9 mouse cellular contexts compared by ENCODE assay signal in the genomic region with DNA sequence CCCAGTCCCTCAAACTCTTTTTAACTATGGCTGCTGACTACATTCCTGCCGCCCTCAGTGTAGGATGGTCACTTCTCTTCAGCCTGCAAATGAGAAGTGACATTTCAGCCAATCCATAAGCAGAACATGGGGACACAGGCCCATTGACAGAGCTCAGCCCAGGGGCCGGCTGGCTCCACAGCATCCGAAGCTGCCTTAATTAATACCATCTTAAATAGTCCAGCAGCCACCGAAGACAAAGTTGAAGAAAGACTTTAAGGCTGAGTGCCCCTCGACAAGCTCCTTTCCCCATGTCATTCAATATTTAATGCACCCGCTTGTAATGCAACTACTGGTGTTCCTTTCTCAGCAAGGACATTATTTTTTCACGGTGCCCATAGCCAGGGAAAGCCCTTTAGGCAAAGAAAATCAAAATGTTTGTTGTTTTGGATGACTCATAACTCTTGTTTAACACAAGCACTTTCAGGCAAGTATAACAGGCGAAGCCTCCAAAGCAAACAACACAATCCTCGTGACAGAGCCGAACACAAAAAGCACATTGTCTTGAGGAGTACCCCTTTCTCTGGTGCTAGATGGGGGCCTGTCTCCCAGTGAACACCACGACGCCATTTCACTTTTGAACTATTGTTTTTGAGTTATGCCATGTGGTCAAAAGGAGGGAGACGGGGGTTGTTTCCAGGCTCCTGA. TPM values are rescaled to one million over a fixed set of nuclear protein-coding genes. Genes with fewer than 3 reads are reported as not detected.
DNase-seq lines count a peak whose midpoint lies in the region; ATAC-seq and TF ChIP-seq lines count a peak whose summit lies in the region.
"Had no signal": no experiment of that assay in that cellular context is flagged by ENCODE, and none has a peak within 500 bp of the region (broad histone marks: within the 10 kb centered on the region; RNA-seq: fewer than 3 reads in every experiment).

No protein-coding gene starts in this region.

- peaks cover 70% of the 10 kb centered on the region for H3K27me3 ChIP-seq in intestine, embryonic 16.5 days (replicated peaks; ENCODE audit: control insufficient read depth, insufficient read depth, low read length)
- peaks cover 83% of the 10 kb centered on the region for H3K27me3 ChIP-seq in intestine, postnatal 0 days (replicated peaks; ENCODE audit: control insufficient read depth, insufficient read depth, low read length)
- peaks cover 77% of the 10 kb centered on the region for H3K27me3 ChIP-seq in midbrain, embryonic 14.5 days (ENCODE audit: control insufficient read depth, insufficient read depth, low read length)

- peak overlapping the region; percentile 32 for H3K4me3 ChIP-seq in intestine, embryonic 16.5 days (ENCODE audit: low read length)
- no peak overlapping the region for H3K4me3 ChIP-seq in intestine, postnatal 0 days (ENCODE audit: low read depth, low read length)
- H3K4me3 ChIP-seq in midbrain, embryonic 14.5 days (replicated peaks; ENCODE audit: low read depth, low read length) = no peak overlapping the region

- no peak for TF ChIP-seq CTCF in intestine, postnatal 0 days (IDR thresholded peaks at IDR 0.05; ENCODE audit: low read depth)

- peak; percentile 75 for DNase-seq in embryo, embryonic 11 days
- peak; percentile 46 for DNase-seq in forelimb bud, embryonic 11.5 days (ENCODE audit: low read depth, low spot score)
- DNase-seq in midbrain, embryonic 14.5 days = peak; percentile 52
- no peak for DNase-seq in thymus, postnatal 0 days (ENCODE audit: low spot score)
- no peak for DNase-seq in thymus, postnatal 25 days
- no peak for DNase-seq in testis, postnatal 14 days (ENCODE audit: low spot score)
- DNase-seq: gastrocnemius, postnatal 25 days had no signal

- no peak for ATAC-seq in intestine, embryonic 16.5 days
- no peak for ATAC-seq in intestine, postnatal 0 days
- ATAC-seq in midbrain, embryonic 14.5 days (ENCODE audit: low FRiP score, low TSS enrichment) = peak; percentile 24; the same call in 1 of the 2 replicates

- H3K27ac ChIP-seq in intestine, embryonic 16.5 days (ENCODE audit: low read length) = no peak overlapping the region
- H3K27ac ChIP-seq in intestine, postnatal 0 days (ENCODE audit: low read depth, low read length) = no peak overlapping the region
- H3K27ac ChIP-seq in midbrain, embryonic 14.5 days (replicated peaks; ENCODE audit: low read depth, low read length) = peak overlapping the region; percentile 52

- H3K4me2 ChIP-seq in intestine, embryonic 16.5 days (ENCODE audit: low read depth, low read length) = peak overlapping the region; percentile 41; the same call in 1 of the 2 replicates
- no peak overlapping the region for H3K4me2 ChIP-seq in intestine, postnatal 0 days (replicated peaks; ENCODE audit: low read depth)
- peak overlapping the region; percentile 40 for H3K4me2 ChIP-seq in midbrain, embryonic 14.5 days (ENCODE audit: low read length)

- H3K9me3 ChIP-seq in intestine, embryonic 16.5 days (ENCODE audit: control insufficient read depth, low read length) = no peaks in the 10 kb centered on the region
- H3K9me3 ChIP-seq in intestine, postnatal 0 days (ENCODE audit: control insufficient read depth) = no peaks in the 10 kb centered on the region
- no peaks in the 10 kb centered on the region for H3K9me3 ChIP-seq in midbrain, embryonic 14.5 days (ENCODE audit: control insufficient read depth, low read length)

- no peaks in the 10 kb centered on the region for H3K36me3 ChIP-seq in intestine, embryonic 16.5 days (ENCODE audit: control insufficient read depth, insufficient read depth, low read length)
- H3K36me3 ChIP-seq in intestine, postnatal 0 days (ENCODE audit: control insufficient read depth, insufficient read depth) = no peaks in the 10 kb centered on the region
- H3K36me3 ChIP-seq in midbrain, embryonic 14.5 days (ENCODE audit: control insufficient read depth, insufficient read depth, low read length) = no peaks in the 10 kb centered on the region

- peaks cover 5% of the 10 kb centered on the region; the same call in 1 of the 2 replicates for H3K4me1 ChIP-seq in intestine, embryonic 16.5 days (ENCODE audit: control insufficient read depth, insufficient read depth, low read length)
- H3K4me1 ChIP-seq in intestine, postnatal 0 days (replicated peaks; ENCODE audit: control insufficient read depth, insufficient read depth, low read length) = no peaks in the 10 kb centered on the region
- H3K4me1 ChIP-seq in midbrain, embryonic 14.5 days (ENCODE audit: control insufficient read depth, insufficient read depth, low read length) = peaks cover 26% of the 10 kb centered on the region; the same call in 1 of the 2 replicates

- WGBS in intestine, embryonic 16.5 days = 42% methylated on average over 13 of the region's 13 CpGs
- 50% methylated on average over 13 of the region's 13 CpGs for WGBS in intestine, postnatal 0 days
- 3% methylated on average over 13 of the region's 13 CpGs for WGBS in midbrain, embryonic 14.5 days

- H3K9ac ChIP-seq in intestine, embryonic 16.5 days (ENCODE audit: low read depth, low read length) = no peak overlapping the region
- H3K9ac ChIP-seq in intestine, postnatal 0 days (ENCODE audit: low read depth, low read length) = no peak overlapping the region
- no peak overlapping the region for H3K9ac ChIP-seq in midbrain, embryonic 14.5 days (replicated peaks; ENCODE audit: low read length)

RNA-seq across cellular contexts. Expression of a gene that starts 1.9 kb away (rescaled TPM):
- polyA plus RNA-seq in intestine, embryonic 16.5 days (2015; fragmentation: Nextera tagmentation; extraction: Ambion mirVana) = not detected in 2 replicates
- not detected in 2 replicates for polyA plus RNA-seq in intestine, postnatal 0 days (2015; fragmentation: Nextera tagmentation; extraction: Ambion mirVana)
- 0.70 and 0.75 TPM in 2 replicates for polyA plus RNA-seq in midbrain, embryonic 14.5 days (2014; fragmentation: Nextera tagmentation; extraction: Ambion mirVana)
- not detected in 2 replicates for polyA plus RNA-seq in thymus, postnatal 0 days (2015; fragmentation: Nextera tagmentation; extraction: Ambion mirVana)

RNA-seq across cellular contexts. Expression of a gene that starts 12.6 kb away (rescaled TPM):
- not detected in 2 replicates for polyA plus RNA-seq in intestine, embryonic 16.5 days (2015; fragmentation: Nextera tagmentation; extraction: Ambion mirVana)
- polyA plus RNA-seq in intestine, postnatal 0 days (2015; fragmentation: Nextera tagmentation; extraction: Ambion mirVana) = not detected in 2 replicates
- 9.9 and 14.9 TPM in 2 replicates for polyA plus RNA-seq in midbrain, embryonic 14.5 days (2014; fragmentation: Nextera tagmentation; extraction: Ambion mirVana)
- polyA plus RNA-seq in thymus, postnatal 0 days (2015; fragmentation: Nextera tagmentation; extraction: Ambion mirVana) = not detected in 2 replicates

RNA-seq across cellular contexts. Expression of a gene that starts 22.4 kb away (rescaled TPM):
- not detected in 2 replicates for polyA plus RNA-seq in intestine, embryonic 16.5 days (2015; fragmentation: Nextera tagmentation; extraction: Ambion mirVana)
- polyA plus RNA-seq in intestine, postnatal 0 days (2015; fragmentation: Nextera tagmentation; extraction: Ambion mirVana) = not detected in 2 replicates
- polyA plus RNA-seq in midbrain, embryonic 14.5 days (2014; fragmentation: Nextera tagmentation; extraction: Ambion mirVana) = 10.3 and 10.8 TPM in 2 replicates
- polyA plus RNA-seq in thymus, postnatal 0 days (2015; fragmentation: Nextera tagmentation; extraction: Ambion mirVana) = not detected in 2 replicates

RNA-seq across cellular contexts. Expression of a gene that starts 37.5 kb away (rescaled TPM):
- not detected in 2 replicates for polyA plus RNA-seq in intestine, embryonic 16.5 days (2015; fragmentation: Nextera tagmentation; extraction: Ambion mirVana)
- not detected in 2 replicates for polyA plus RNA-seq in intestine, postnatal 0 days (2015; fragmentation: Nextera tagmentation; extraction: Ambion mirVana)
- polyA plus RNA-seq in midbrain, embryonic 14.5 days (2014; fragmentation: Nextera tagmentation; extraction: Ambion mirVana) = 0.38 and 0.72 TPM in 2 replicates
- polyA plus RNA-seq in thymus, postnatal 0 days (2015; fragmentation: Nextera tagmentation; extraction: Ambion mirVana) = not detected in 2 replicates

Comparison
In these comparisons a context has a peak if more than half of its experiments do, and no peak if none do; other contexts are left out.
1. DNase-seq: peak in embryo, embryonic 11 days (single experiment), forelimb bud, embryonic 11.5 days (single experiment) and midbrain, embryonic 14.5 days (single experiment); none in thymus, postnatal 0 days (single experiment), thymus, postnatal 25 days (single experiment) and testis, postnatal 14 days (single experiment).
2. RNA of a gene that starts 12.6 kb away (polyA plus RNA-seq): 9.9 to 14.9 TPM in midbrain, embryonic 14.5 days; not detected in intestine, embryonic 16.5 days, not detected in intestine, postnatal 0 days and not detected in thymus, postnatal 0 days; every median in the first group is over 10 times any median in the second.
3. RNA of a gene that starts 22.4 kb away (polyA plus RNA-seq): 10.3 to 10.8 TPM in midbrain, embryonic 14.5 days; not detected in thymus, postnatal 0 days, not detected in intestine, embryonic 16.5 days and not detected in intestine, postnatal 0 days; every median in the first group is over 10 times any median in the second.